Mouse (Mus musculus): ENCODE measurements around the gene Aqp2. TPM values are rescaled to one million over a fixed set of nuclear protein-coding genes. Genes with fewer than 3 reads are reported as not detected.

Gene Aqp2
- under 1 TPM in 1 of 2 experiments, not detected in 1; 0.25 TPM for total RNA-seq (2021)
- long read RNA-seq, experiment 1: 0 reads
- long read RNA-seq, experiment 2: 0 reads

DNA sequence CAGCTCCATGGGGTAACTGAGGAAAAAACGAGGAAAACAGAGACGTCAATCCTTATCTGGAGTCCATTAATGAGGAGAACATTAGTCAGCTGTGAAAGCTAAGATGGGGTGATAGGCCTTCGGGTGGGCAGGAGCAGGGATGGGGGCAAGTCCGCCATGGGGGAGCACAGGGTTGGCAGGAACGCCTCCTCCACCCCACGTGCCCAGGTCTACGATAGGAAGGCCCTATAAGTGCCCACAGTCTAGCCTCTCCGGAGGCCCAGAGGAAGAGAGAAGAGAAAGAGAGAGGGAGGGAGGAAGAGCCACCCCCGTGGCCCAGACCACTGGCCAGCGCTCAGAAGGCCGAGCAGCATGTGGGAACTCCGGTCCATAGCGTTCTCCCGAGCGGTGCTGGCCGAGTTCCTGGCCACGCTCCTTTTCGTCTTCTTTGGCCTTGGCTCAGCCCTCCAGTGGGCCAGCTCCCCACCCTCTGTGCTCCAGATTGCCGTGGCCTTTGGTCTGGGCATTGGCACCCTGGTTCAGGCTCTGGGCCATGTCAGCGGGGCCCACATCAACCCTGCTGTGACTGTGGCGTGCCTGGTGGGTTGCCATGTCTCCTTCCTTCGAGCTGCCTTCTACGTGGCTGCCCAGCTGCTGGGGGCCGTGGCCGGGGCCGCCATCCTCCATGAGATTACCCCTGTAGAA lies at the start of gene Aqp2:
TSS of gene Aqp2 (plus strand) at position 254 of the 684 bp plus-strand sequence.
- intact Hi-C loops (cut with DNase I): no loop called here
- H3K4me3 ChIP-seq: no peak within 1 kb of the TSS
- no peak for TF ChIP-seq CTCF (IDR thresholded peaks at IDR 0.05)
- no peak for DNase-seq (ENCODE audit: extremely low spot score in 1 of 2, low spot score in 2 of 2)
- no peak within 1 kb of the TSS for H3K27ac ChIP-seq

DNA sequence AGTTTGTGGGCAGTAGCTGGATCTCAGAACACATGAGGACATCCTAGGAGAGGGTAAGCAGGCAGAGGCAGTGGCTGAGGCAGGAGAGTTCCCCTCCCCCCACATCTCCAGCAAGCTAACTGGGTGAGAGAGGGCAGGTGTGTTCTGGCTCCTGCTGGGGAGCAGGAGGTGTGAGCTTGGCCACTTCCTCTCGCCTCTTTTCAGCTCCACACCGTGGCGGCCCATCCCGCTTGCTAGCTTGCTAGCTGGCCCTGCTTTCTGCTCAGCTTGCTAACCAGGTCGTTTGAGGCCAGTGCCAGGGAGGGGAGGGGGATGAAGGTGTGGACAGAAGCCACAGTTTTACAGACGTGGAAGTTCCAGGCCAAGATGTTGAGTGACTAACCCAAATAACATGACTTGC lies 47.7 kb upstream of the Aqp2 start:
- intact Hi-C loops (cut with DNase I): no loop called here
- Histone ChIP-seq H3K27ac (no peak overlapping the region), H3K4me3 (no peak overlapping the region)
- DNase-seq (ENCODE audit: extremely low spot score in 1 of 2, low spot score in 2 of 2): no peak
- TF ChIP-seq CTCF (IDR thresholded peaks at IDR 0.05): no peak

DNA sequence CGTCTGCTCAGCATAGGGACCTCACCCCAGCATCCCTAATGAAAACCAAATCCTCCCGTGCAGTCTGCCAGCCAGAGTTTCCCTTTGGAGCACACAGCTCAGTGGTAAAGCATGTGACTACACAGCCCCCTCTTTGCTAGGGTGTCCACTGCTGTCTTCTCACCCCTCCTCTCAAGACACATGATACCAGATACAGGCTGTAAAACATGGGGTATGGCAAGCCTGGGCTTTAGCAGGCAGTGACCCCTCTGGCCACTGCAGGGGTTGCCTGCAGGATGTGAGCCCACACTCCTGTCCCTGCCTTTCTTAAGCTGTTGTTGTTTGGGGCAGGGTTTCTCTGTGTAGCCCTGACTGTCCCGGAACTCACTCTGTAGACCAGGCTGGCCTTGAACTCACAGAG lies 46.8 kb upstream of the Aqp2 start:
- intact Hi-C loops (cut with DNase I): no loop called here
- H3K27ac ChIP-seq: no peak overlapping the region
- no peak for TF ChIP-seq CTCF (IDR thresholded peaks at IDR 0.05)
- DNase-seq (ENCODE audit: extremely low spot score in 1 of 2, low spot score in 2 of 2): no peak
- H3K4me3 ChIP-seq: no peak overlapping the region

DNA sequence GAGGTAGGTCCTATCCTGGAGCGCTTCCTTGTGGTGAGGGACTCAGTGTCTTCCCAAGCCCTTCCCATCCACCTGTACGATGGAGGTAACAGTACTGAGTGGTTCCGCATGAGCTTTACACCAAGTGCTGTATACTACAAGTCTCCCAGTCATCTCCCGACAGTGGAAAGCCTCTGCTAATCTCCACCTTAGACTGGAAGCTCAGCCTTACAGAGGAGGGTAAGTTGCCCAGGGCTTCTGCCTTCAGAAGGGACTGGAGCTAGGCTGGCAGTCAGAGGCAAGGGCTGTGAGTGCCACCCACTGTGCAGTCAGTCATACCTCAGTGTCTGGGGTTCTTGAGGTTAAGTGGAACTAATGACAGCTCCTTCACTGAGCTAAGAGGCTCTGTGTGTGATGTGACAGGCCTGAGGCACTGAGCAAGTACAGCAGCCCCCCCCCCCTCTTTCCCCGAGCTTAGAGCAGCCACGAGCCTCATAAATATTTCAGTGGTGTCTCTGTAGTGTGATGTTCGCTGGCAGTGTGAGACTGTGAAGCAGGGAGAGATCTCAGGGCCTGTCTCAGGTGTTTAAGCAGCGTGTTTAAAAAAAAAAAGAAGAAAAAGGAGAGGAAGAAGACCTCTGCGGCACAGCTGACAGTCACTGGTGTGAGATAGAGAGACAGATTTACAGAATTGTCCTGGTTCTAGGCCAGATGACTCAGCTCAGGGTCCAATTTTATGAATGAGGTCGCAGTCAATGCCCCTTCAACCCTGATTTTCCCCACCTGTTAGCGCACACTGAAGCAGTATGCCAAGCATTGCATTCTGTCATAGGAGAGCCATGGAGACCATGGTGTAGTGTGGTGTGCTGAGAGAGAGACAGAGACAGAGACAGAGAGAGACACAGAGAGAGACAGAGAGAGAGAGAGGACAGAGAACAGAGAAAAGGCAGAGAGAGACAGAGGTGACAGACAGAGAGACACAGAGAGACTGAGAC lies 41.7 kb upstream of the Aqp2 start:
- H3K4me3 ChIP-seq: no peak overlapping the region
- no peak overlapping the region for H3K27ac ChIP-seq
- DNase-seq (ENCODE audit: extremely low spot score in 1 of 2, low spot score in 2 of 2): no peak
- intact Hi-C loops (cut with DNase I): no loop called here
- no peak for TF ChIP-seq CTCF (IDR thresholded peaks at IDR 0.05)

DNA sequence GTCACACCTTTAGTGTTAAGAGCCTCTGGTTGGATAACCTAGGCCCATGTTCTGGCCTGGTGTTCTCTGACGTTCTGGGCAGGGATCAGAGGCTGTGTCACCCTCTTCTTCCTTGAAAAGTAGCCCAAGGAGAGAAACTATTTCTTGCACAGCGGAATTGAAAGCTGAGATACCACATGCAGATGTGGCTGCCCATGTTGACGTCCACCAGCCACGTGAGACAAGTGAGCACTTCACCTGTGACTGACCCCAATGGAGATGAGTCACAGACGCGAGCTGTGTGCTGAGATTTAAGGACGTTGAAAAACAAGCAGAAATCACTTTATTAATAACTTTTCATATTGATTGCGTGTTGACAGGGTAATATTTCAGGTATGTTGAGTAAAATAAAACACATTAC lies 39.0 kb upstream of the Aqp2 start:
- H3K27ac ChIP-seq: no peak overlapping the region

DNA sequence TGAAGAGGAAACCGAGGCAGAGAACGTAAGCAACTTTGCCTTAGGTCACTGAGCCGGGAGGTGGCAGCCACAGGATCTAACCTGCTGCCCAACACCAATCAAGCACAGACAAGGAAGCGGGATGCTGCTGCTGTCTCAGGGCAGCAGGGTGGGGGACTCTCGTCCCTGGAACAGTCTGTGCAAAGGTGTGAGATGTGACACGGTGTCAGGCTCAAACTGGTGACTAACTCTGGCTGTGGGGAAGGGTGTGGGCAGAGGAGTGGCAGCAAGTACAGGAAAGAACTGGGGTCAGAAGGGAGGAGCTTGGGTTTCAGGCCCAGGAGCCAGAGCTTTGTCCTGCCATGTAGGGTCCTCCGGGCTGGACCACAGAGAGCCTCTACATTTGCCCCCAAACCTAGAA lies 34.8 kb upstream of the Aqp2 start:
- intact Hi-C loops (cut with DNase I): no loop called here
- no peak overlapping the region for H3K27ac ChIP-seq
- TF ChIP-seq CTCF (IDR thresholded peaks at IDR 0.05): no peak
- no peak for DNase-seq (ENCODE audit: extremely low spot score in 1 of 2, low spot score in 2 of 2)
- H3K4me3 ChIP-seq: no peak overlapping the region

More for the DNA sequence above, 39.0 kb upstream of the Aqp2 start:
- no peak for DNase-seq (ENCODE audit: extremely low spot score in 1 of 2, low spot score in 2 of 2)
- no peak for TF ChIP-seq CTCF (IDR thresholded peaks at IDR 0.05)
- intact Hi-C loops (cut with DNase I): no loop called here
- no peak overlapping the region for H3K4me3 ChIP-seq

DNA sequence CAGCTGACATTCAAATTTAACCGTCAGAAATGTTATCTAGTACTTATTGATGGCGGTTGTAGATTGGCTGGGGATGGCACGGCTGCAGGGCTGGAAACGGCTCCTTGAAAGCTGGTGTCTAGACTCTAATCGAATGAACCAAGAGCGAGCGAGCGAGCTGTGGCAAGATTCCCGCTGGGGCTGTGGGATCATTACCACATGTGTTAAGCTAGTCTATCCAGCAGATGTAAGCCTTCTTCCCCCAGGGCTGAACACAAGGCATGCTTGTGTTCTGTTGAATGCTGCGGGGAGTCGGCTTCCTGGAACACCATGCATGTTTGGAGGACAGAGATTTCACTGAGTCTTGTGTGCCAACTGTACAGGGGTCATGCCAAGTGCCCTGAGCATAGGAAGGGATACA lies 32.3 kb upstream of the Aqp2 start:
- Histone ChIP-seq H3K4me3 (no peak overlapping the region), H3K27ac (no peak overlapping the region)
- DNase-seq (ENCODE audit: extremely low spot score in 1 of 2, low spot score in 2 of 2): no peak
- intact Hi-C loops (cut with DNase I): no loop called here
- TF ChIP-seq CTCF (IDR thresholded peaks at IDR 0.05): no peak

DNA sequence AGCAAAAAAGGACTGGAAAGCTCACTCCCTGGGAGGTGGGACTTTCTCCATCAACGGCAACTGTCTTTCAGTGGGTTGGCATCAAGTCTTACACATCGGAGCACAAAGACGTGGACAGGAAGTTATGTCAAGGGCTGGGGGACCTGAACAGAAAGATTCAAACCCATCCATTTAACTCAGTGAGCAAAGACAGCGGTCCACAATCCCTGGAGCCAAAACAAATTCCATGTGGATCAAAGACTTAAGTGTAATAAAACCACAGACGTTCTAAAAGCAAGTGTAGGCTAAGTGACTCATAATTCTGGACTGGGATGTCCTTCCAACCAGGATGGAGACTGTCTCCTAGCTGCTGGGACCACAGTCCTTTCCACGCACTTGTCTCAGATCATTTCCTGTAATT lies 31.1 kb upstream of the Aqp2 start:
- TF ChIP-seq CTCF (IDR thresholded peaks at IDR 0.05): no peak
- no peak for DNase-seq (ENCODE audit: extremely low spot score in 1 of 2, low spot score in 2 of 2)
- Histone ChIP-seq H3K27ac (no peak overlapping the region), H3K4me3 (no peak overlapping the region)
- intact Hi-C loops (cut with DNase I): no loop called here

DNA sequence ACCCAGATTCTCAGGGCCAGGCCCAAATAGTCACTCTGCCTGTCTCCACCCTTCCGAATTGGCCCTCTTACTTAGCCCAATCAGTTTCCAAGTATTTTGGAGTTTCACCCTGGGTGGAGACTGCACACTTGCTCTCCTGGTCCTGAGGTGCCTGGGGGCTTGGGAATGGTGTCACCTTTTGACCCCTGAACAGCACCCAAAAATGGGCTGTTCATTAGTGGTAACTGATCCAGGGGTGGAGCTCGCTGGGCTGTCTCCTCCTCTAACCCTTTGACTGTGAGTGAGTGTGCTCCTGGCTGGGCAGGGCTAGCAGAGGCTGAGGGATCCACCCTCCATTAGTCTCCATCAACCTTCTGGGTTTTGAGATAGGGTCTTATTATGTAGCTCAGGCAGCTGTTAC lies 29.0 kb upstream of the Aqp2 start:
- Histone ChIP-seq H3K27ac (no peak overlapping the region), H3K4me3 (no peak overlapping the region)
- no peak for TF ChIP-seq CTCF (IDR thresholded peaks at IDR 0.05)
- intact Hi-C loops (cut with DNase I): no loop called here
- DNase-seq (ENCODE audit: extremely low spot score in 1 of 2, low spot score in 2 of 2): no peak

DNA sequence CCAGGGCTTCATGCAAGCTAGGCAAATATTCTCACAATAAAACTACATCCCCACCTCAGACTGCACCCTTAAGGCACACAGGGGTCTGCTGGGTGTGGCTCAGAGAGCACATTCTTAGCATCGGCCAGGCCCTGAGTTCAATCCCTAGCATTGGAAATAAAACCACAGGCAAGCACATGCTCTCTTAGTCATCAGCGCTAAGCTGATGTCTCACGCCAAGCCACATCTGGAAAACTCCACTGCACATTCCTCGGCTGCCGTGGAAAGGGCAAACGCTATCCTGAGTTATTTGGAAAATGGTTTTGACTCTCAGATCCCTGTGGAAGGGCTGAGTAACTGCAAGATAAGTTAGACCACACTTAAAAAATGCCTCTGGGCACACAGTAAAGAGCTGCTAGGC lies 25.1 kb upstream of the Aqp2 start:
- intact Hi-C loops (cut with DNase I): no loop called here
- DNase-seq (ENCODE audit: extremely low spot score in 1 of 2, low spot score in 2 of 2): no peak
- no peak for TF ChIP-seq CTCF (IDR thresholded peaks at IDR 0.05)
- Histone ChIP-seq H3K4me3 (no peak overlapping the region), H3K27ac (no peak overlapping the region)

DNA sequence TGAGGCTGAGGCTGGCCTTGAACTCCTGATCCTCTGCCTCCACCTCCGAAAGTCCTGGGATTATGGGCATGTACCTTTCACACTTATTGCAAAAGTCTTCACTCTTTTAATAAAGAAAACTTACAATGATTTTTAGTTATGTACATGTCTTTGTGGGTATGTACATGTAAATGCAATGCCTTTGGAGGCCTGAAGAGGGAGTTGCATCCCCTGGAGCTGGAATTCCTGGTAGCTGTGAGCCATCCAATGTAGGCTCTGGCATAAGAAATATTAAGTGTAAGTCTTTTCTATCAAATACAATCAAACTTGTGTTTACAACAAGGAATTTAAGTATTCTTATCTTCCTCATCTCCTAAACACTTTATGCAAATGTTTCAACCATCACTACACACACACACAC lies 19.9 kb upstream of the Aqp2 start:
- TF ChIP-seq CTCF (IDR thresholded peaks at IDR 0.05): no peak; the same call in 1 of the 2 replicates
- H3K4me3 ChIP-seq: no peak overlapping the region
- intact Hi-C loops (cut with DNase I): no loop called here
- no peak for DNase-seq (ENCODE audit: extremely low spot score in 1 of 2, low spot score in 2 of 2)
- H3K27ac ChIP-seq: no peak overlapping the region

DNA sequence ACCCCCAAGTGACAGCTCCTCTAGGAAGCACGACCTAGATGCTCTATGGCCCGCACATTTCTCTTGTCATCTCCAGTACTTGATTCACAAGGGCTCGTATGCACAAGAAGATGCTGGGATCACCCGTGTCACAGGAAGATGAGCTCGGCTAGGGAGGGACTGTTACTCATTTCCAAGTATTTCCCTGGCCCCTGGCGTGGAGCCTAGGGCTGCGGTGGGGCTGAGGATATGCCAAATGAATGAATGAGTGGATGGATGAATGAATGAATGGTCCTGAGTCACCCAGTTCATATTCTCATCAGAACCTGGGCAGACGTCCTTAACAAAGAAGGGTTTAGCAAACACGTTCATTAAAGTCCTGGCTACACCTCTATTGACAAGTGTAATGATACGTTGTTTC lies 18.6 kb upstream of the Aqp2 start:
- no peak overlapping the region for H3K27ac ChIP-seq
- no peak for DNase-seq (ENCODE audit: extremely low spot score in 1 of 2, low spot score in 2 of 2)
- H3K4me3 ChIP-seq: no peak overlapping the region
- intact Hi-C loops (cut with DNase I): no loop called here
- no peak for TF ChIP-seq CTCF (IDR thresholded peaks at IDR 0.05)

Data from left cerebral cortex, adult 2 months (tissue).